Mouse (Mus musculus): ENCODE data around the gene Rundc3a. TPM values are rescaled to one million over a fixed set of nuclear protein-coding genes. Genes with fewer than 3 reads are reported as not detected.

Rundc3a gene
- polyA plus RNA-seq, 1 experiment: 2.8 TPM

DNA sequence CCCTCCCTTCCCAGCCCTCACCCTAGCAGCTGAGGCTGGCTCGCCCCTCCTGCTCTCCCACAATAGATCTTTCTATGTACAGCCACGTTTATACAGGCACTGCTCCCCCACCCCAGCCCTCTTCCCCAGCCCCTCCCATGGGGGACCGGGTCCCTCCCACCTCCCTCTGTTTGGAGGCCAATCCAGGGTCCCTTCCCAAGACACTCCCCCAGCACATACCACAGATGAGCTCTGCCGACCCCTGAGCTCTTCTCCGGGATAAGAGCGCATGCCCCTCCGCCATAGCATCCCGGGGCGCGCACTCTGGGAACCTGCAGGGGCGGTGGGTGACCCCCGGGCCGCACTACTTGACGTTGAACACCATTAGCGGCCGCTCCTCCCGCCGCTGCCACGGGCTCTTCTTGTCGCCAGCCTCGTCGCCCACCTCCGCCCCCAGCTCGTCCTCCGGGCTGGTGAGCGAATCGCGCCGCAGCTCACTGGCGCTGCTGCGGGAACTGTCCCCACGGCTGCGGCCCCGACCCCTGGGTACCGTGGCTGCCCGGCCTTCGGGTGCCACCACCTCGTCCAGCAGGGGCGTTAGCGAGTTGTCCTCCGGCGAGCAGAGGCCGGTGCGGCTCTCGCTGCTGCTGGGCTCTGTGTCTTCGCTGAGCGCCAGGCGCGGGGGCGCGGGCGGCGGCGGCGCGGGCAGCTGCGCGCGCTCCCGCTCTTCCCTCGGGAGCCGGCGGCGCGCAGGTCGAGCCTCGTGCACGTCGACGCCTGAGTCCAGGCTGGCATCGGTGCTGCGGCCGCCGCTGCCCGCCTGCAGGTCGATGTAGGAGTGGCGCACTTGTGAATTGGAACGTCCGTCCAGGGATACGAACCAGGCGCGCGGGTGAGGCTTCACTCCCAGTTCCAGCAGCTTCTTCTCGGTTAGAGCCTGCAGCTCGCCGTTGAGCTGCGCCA lies 44.2 kb downstream of the Rundc3a start:
- Histone ChIP-seq H3K4me1 (ENCODE audit: control insufficient read depth, insufficient read depth, low read length) (peaks cover 4% of the 10 kb centered on the region), H3K4me3 (replicated peaks; ENCODE audit: extremely low read depth, low read depth, low read length) (peak overlapping the region; percentile 58)
- TF ChIP-seq POLR2A (IDR thresholded peaks at IDR 0.05; ENCODE audit: borderline replicate concordance, extremely low read depth, low read depth, low read length): no peak
- TF ChIP-seq CTCF (IDR thresholded peaks at IDR 0.05; ENCODE audit: insufficient read depth, low read length): no peak
- WGBS: 44% methylated on average over 87 of the region's 87 CpGs
- no peak for DNase-seq

DNA sequence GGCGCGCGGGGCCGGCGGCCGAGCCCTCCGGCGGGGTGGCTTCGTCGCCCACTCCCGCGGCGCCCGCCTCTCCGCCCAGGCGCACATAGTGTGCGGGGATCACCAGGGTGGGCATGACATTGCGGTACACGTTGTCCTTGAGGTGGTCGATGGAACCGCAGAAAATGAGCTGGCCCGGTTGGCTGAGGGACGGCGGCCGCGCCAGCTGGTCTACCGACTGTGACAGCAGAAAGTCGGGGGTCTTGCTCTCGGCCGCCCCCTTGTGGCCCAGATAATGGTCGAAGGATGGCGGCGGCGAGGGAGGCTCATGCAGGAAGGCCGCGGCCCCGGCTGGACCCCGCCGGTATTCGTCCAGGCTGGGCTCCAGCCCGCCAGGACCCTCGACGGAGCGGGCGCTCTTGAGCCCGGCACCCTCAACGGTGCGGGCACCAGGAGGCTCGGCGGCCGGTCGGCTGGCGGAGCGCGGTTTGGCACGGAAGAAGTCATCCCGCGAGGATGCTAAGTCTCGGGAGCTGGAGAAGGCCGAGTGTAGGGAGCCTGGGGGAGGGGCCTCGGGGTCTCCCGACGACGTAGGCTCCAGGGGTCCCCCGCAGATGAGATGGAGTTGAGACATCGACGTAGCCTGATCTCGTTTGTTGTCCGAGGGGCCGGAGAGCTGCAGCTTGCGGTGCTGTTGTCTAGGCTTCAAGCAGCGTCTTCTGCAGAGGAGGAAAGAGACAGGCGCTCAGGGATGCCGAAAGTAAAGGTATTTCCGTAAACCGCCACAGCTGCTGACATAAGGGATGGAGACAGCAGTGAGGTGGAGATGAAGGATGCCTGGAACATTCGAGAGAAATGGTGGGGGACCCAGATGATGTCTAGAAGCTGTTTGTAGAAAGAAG lies 45.2 kb downstream of the Rundc3a start:
- Histone ChIP-seq H3K4me3 (replicated peaks; ENCODE audit: extremely low read depth, low read depth, low read length) (peak overlapping the region; percentile 58), H3K4me1 (ENCODE audit: control insufficient read depth, insufficient read depth, low read length) (no peaks in the 10 kb centered on the region)
- TF ChIP-seq POLR2A (IDR thresholded peaks at IDR 0.05; ENCODE audit: borderline replicate concordance, extremely low read depth, low read depth, low read length): no peak
- TF ChIP-seq CTCF (IDR thresholded peaks at IDR 0.05; ENCODE audit: insufficient read depth, low read length): peak; percentile 18; the same call in 1 of the 2 replicates
- peak; percentile 79 for DNase-seq
- 33% methylated on average over 77 of the region's 77 CpGs for WGBS

DNA sequence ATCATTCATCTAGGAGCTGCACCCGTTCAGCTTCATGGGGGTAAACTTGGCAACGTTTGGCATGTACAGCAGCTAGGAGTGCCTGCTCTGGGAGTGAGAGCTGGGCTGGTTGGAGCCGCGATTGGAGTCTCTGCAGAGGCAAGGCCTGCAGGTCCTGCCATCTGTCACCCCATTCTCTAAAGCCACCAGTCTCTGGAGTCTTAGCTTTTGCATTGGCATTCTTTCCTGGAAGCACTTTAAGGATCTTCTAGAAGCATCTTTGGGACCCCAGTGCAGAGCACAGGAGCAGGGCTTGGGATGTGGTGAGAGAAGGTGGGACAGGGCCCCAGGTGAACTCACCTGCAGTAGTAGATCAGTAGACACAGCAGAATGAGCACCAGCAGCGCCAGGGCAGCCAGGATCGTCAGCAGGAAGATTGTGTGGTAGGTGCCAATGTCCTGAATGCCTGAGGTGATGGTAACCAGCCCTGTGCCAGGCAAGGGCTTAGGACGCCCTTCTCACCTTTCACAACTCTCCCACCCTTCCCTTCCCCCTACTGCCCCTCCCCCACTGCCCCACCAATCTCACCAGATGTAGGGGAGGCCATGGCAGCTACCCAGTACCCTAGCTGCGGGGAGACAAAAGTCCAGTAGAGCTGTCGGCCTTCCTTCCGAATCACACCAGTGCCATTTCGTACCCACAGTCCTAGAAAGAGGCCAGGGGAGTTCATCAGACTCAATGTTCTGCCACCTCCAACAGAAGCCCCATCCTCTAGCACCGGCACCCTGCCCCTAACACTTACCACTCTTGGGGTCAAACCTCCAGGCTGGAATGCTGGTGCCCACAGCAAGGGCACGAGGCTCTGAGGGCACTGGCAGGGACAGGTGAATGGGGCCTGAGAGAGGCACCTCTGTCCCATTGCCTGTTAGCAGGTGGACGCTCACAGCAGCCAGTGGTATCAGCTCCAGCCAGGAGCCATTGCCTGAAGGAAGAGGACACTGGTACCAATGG lies 46.2 kb downstream of the Rundc3a start:
- DNase-seq: no peak
- 88% methylated on average over 14 of the region's 14 CpGs for WGBS
- TF ChIP-seq CTCF (IDR thresholded peaks at IDR 0.05; ENCODE audit: insufficient read depth, low read length) (no peak), POLR2A (IDR thresholded peaks at IDR 0.05; ENCODE audit: borderline replicate concordance, extremely low read depth, low read depth, low read length) (no peak)
- no peaks in the 10 kb centered on the region for H3K4me1 ChIP-seq (ENCODE audit: control insufficient read depth, insufficient read depth, low read length)
- no peak overlapping the region for H3K4me3 ChIP-seq (replicated peaks; ENCODE audit: extremely low read depth, low read depth, low read length)

DNA sequence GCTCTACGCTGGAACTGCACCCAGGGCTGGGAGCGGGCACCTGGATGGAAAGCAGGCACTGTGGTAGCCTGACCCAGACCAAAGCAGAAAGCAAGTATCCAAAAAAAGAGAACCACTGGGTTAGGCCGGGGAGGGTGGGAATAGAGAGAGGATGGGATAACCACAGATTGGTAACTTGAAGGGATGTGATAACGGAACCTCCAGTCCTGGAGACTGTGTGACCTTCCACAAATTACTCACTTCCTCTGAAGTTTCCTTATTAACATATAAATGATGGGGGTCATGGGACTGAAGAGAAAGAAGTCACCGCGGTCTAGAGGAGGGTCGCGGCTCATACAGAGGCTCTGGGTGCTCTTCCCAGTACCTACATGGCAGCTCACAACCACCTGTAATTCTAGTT lies 47.1 kb downstream of the Rundc3a start:
- no peak for DNase-seq
- TF ChIP-seq POLR2A (IDR thresholded peaks at IDR 0.05; ENCODE audit: borderline replicate concordance, extremely low read depth, low read depth, low read length) (no peak), CTCF (IDR thresholded peaks at IDR 0.05; ENCODE audit: insufficient read depth, low read length) (no peak)
- no peaks in the 10 kb centered on the region for H3K4me1 ChIP-seq (ENCODE audit: control insufficient read depth, insufficient read depth, low read length)
- no peak overlapping the region for H3K4me3 ChIP-seq (replicated peaks; ENCODE audit: extremely low read depth, low read depth, low read length)
- 80% methylated on average over 8 of the region's 8 CpGs for WGBS

DNA sequence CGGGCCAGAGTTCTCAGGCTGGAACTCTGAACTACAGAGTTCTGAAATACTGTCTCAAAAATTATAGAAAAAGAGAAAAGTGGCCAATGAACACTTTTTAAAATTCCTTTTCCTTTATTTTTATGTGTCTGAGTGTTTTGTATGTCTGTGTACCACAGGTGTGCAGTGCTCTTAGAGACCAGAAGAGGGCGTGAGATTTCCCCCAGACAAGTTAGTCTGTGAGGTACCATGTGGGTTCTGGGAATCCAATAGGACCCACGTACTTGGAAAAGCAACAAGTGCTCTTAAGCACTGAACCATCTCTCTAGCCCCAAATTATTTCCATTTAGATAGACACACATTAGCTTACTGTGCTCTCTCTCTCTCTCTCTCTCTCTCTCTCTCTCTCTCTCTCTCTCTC lies 48.2 kb downstream of the Rundc3a start:
- TF ChIP-seq CTCF (IDR thresholded peaks at IDR 0.05; ENCODE audit: insufficient read depth, low read length): no peak
- no peak for TF ChIP-seq POLR2A (IDR thresholded peaks at IDR 0.05; ENCODE audit: borderline replicate concordance, extremely low read depth, low read depth, low read length)
- 76% methylated on average over 3 of the region's 3 CpGs for WGBS
- H3K4me1 ChIP-seq (ENCODE audit: control insufficient read depth, insufficient read depth, low read length): peaks cover 11% of the 10 kb centered on the region
- no peak overlapping the region for H3K4me3 ChIP-seq (replicated peaks; ENCODE audit: extremely low read depth, low read depth, low read length)
- no peak for DNase-seq

DNA sequence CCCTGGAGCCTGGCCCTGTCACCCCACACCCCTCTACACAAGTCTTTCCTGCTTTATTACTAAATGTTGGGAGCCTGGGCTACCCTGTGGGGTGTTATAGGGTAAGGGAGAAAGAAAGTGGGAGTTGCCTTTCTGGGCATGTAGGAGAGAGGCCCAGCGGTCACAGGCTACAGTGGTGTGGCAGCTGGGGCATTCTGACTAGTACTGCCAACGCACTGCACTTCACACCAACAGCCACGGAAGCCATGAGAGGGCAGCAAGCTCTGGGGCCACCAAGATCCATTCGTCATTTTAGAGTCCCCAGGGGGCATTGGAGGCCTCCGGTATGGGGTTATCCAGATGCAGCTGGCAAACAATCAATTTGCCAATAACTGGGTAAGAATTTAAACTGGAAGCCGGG lies 48.9 kb downstream of the Rundc3a start:
- 88% methylated on average over 6 of the region's 6 CpGs for WGBS
- H3K4me3 ChIP-seq (replicated peaks; ENCODE audit: extremely low read depth, low read depth, low read length): no peak overlapping the region
- peaks cover 11% of the 10 kb centered on the region for H3K4me1 ChIP-seq (ENCODE audit: control insufficient read depth, insufficient read depth, low read length)
- no peak for DNase-seq
- TF ChIP-seq CTCF (IDR thresholded peaks at IDR 0.05; ENCODE audit: insufficient read depth, low read length) (no peak), POLR2A (IDR thresholded peaks at IDR 0.05; ENCODE audit: borderline replicate concordance, extremely low read depth, low read depth, low read length) (no peak)

DNA sequence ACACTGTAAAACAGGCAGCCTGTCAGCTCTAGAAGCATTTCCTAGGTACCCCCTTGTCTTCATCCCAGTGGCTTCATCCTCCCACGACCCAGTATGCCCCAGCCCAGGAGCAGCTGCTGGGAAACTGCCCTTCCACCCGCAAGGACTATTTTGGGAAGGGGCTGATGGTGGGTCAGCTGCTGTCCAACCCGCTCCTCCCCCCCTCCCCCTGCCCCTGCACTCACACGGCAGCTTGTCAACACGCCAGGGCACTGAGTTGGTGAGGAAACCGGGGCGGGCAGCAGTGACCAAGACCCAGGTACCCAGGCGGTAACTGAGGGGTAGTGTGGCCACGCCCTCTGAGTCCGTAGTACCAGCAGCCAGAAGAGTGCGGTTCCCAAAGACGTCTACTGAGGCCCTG lies 50.5 kb downstream of the Rundc3a start:
- 65% methylated on average over 12 of the region's 12 CpGs for WGBS
- TF ChIP-seq CTCF (IDR thresholded peaks at IDR 0.05; ENCODE audit: insufficient read depth, low read length) (no peak), POLR2A (IDR thresholded peaks at IDR 0.05; ENCODE audit: borderline replicate concordance, extremely low read depth, low read depth, low read length) (no peak)
- no peak for DNase-seq
- Histone ChIP-seq H3K4me1 (ENCODE audit: control insufficient read depth, insufficient read depth, low read length) (peaks cover 11% of the 10 kb centered on the region), H3K4me3 (replicated peaks; ENCODE audit: extremely low read depth, low read depth, low read length) (no peak overlapping the region)

DNA sequence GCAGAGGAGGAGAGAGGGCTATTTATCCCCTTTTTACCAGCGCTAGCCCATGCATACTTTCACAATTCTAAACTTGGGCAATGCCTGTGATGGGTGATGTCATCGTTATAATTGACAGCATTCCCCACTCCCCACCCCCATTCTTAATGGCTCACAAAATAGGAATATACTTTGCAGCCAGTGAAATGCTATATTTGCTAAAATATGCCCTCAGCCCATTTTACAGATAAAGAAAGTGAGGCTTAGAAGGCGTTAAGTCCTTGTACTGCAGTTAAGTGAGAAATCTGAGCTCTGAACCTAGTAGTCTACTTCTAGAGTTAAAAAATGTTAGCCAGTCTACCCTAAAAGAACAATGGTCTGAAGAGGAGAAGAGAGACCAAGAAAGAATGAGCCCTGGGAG lies 51.1 kb downstream of the Rundc3a start:
- TF ChIP-seq CTCF (IDR thresholded peaks at IDR 0.05; ENCODE audit: insufficient read depth, low read length) (no peak), POLR2A (IDR thresholded peaks at IDR 0.05; ENCODE audit: borderline replicate concordance, extremely low read depth, low read depth, low read length) (no peak)
- H3K4me1 ChIP-seq (ENCODE audit: control insufficient read depth, insufficient read depth, low read length): peaks cover 11% of the 10 kb centered on the region
- no peak overlapping the region for H3K4me3 ChIP-seq (replicated peaks; ENCODE audit: extremely low read depth, low read depth, low read length)
- DNase-seq: no peak
- 63% methylated on average over 3 of the region's 3 CpGs for WGBS

Data from lung, adult 2 months (tissue).